Mouse (Mus musculus): ENCODE measurements around the gene Trim45.

DNA sequence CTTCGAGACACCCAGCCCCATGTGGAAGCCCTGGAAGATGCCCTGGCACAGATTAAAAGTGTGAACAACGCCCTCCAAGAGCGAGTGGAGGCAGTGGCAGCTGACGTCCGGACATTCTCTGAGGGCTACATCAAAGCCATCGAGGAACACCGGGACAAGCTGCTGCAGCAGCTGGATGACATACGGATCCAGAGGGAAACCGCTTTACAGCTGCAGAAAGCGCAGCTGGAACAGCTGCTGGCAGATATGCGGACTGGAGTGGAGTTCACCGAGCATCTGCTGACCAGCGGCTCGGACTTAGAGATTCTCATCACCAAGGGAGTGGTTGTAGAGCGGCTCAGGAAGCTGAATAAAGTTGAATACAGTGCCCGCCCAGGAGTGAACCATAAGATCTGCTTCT, 3.2 kb downstream of the Trim45 start:
- TF ChIP-seq CTCF (IDR thresholded peaks at IDR 0.05; ENCODE audit: extremely low read depth, insufficient read depth, insufficient read length, insufficient replicate concordance) (no peak), POLR2A (IDR thresholded peaks at IDR 0.05; ENCODE audit: low read depth, low read length) (no peak)
